Mouse (Mus musculus) megakaryocyte-erythroid progenitor cell, adult 5 weeks (primary cell): Measurements from ENCODE around the gene Slc47a1. TPM values are rescaled to one million over a fixed set of nuclear protein-coding genes. Genes with fewer than 3 reads are reported as not detected.

ENCODE experiments used
- polyA plus RNA-seq: library from polyadenylated mRNA; stranded (reverse); fragments of >175 nt; gene quantifications from 2 replicates; pipeline ENCODE4 v1.2.3, GENCODE M21; 2012

The Slc47a1 gene
- not detected in 2 replicates for polyA plus RNA-seq

GRCm38 (mm10) chr11:61377881-61378613 lies at the start of gene Slc47a1:
TSS of gene Slc47a1 (minus strand) at chr11:61378345.

DNA sequence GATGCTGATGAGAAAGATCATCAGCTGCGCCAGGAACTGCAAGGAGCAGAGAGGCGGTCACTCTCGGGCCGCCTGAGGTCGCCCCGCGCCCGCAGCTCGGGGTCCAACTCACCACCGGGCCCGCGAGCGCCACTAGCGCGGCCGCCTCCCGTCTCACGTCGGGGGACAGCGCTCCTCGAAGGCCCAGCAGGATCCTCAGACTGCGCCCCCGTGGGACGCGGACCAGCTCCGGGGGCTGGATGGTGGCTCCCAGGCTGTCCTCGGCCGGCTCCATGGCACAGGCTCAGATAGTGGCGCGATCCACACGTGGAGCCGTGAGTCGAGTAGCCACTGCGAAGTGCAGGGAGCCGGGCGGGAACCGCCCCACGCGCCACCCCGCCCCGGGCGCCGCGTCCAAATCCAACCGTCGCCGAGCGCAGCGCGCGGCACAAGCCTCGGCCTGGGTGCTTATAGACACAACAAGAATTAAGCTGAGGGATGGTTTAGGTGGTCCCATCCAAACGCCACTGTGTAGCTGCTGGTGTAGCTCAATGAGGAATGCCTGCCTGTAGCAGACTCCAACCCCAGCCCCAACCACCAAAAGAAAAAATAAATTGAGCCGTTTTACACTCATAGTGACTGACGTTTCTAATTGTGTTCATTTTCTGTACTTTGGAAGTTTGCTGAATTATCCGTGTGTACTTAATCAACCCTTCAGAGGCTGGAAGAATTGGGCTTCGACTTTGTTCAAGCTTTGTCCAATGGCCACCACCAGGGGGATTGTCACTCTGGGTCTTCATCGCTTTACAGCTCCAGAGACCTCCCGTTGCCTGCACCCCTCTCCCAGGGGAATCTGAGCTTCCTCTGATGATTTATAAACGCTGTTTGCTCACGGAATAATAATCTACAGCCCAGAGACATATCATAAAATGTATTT lies 35.4 kb downstream of the Slc47a1 start, which contains the start of gene Slc47a2:
Gene Slc47a2, minus strand, starts transcription at position 356 of the 916 bp plus-strand sequence.

Other genes starting within 250 kb of the Slc47a1 start
- 45.7 and 60.4 TPM in 2 replicates for gene Usp22, start 203.3 kb downstream of the Slc47a1 start, polyA plus RNA-seq
- gene Aldh3a1, start 170.8 kb downstream of the Slc47a1 start, polyA plus RNA-seq = not detected in 2 replicates
- gene Aldh3a2, start 110.9 kb downstream of the Slc47a1 start, polyA plus RNA-seq = 4.4 and 5.0 TPM in 2 replicates
- not detected in 2 replicates for gene Slc47a2, start 35.5 kb downstream of the Slc47a1 start, polyA plus RNA-seq
- gene Rnf112, start 75.8 kb upstream of the Slc47a1 start, polyA plus RNA-seq = not detected in 2 replicates
- gene Mfap4, start 107.1 kb upstream of the Slc47a1 start, polyA plus RNA-seq = not detected in 2 replicates
- 33.6 and 37.7 TPM in 2 replicates for gene Mapk7, start 116.1 kb upstream of the Slc47a1 start, polyA plus RNA-seq
- 1.7 and 1.8 TPM in 2 replicates for gene B9d1, start 126.8 kb upstream of the Slc47a1 start, polyA plus RNA-seq
- gene Epn2, start 201.3 kb upstream of the Slc47a1 start, polyA plus RNA-seq = 0.11 and 0.22 TPM in 2 replicates